Mouse (Mus musculus): ENCODE measurements around the gene 4931406P16Rik.

DNA sequence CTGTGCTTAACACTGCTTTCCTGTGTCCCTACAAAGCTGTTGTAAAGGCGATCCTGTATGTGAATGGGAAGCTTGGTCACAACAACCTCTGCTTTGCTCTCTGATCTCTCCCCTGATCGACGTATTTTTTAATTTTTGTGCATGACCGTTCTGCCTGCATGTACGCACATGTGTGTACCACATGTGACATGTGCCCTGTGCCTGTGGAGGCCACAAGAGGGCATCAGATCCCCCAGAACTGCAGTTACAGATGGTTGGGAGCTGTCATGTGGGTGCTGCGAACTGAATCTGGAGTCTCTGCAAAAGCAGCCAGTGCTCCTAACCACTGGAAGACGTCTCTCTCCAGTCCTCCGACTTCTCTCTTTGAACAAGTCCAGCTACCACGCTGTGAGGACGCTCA is 91.0 kb downstream of the 4931406P16Rik start:
- no peak for TF ChIP-seq POLR2A (IDR thresholded peaks at IDR 0.05; ENCODE audit: insufficient read depth, low read depth, low read length)
- TF ChIP-seq CTCF (IDR thresholded peaks at IDR 0.05; ENCODE audit: insufficient read depth, low read depth, low read length) = no peak
